Mouse (Mus musculus): Measurements from ENCODE around the gene Lrrc47.

Gene Lrrc47

DNA sequence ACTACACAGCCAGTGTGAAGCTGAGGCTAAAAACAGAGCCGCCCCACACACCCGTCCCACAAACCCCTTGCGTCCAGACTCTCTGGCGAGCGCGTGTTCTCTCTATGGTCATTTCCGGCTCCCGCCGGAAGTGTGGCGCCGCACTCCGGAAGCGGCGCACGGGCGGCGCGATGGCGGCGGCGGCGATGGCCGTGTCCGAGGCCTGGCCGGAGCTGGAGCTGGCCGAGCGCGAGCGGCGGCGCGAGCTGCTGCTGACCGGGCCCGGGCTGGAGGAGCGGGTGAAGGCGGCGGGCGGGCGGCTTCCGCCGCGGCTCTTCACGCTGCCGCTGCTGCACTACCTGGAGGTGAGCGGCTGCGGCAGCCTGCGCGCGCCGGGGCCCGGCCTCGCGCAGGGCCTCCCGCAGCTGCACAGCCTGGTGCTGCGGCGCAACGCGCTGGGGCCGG, at the start of gene Lrrc47:
Lrrc47 (plus strand) TSS at position 86 of the 444 bp plus-strand sequence.
- peak; percentile 63 to 70 for DNase-seq (ENCODE audit: low spot score in 2 of 2)

GRCm38 (mm10) chr4:153962631-153963030, 48.9 kb upstream of the Lrrc47 start:
- no peak for DNase-seq (ENCODE audit: low spot score in 2 of 2)

GRCm38 (mm10) chr4:153966651-153967050, 44.9 kb upstream of the Lrrc47 start:
- DNase-seq (ENCODE audit: low spot score in 2 of 2), result no peak

GRCm38 (mm10) chr4:153967556-153967955, 44.0 kb upstream of the Lrrc47 start:
- DNase-seq (ENCODE audit: low spot score in 2 of 2), result no peak

DNA sequence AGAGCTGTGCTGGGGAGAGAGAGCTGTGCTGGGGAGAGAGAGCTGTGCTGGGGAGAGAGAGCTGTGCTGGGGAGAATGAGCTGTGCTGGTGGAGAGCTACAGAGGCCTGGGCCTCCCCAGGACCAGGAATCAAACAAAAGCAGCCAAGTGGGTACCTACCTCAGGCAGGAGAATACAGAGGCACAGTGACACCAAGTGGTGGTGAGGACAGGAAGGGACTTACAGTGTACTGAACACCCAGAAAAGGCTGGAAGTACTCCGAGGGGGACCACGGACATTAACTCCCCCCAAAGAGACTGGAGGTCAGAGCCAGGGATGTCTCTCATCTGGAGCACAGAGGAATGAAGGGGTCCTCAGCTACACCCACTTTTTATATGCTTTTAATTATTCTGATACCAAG, 43.5 kb upstream of the Lrrc47 start:
- DNase-seq (ENCODE audit: low spot score in 2 of 2), result no peak

GRCm38 (mm10) chr4:153974431-153975291, 36.9 kb upstream of the Lrrc47 start, which contains the start of the genes Dffb and Cep104:
Dffb (minus strand) TSS chr4:153975126.
Cep104 (plus strand) TSS chr4:153975194.
- peak; percentile 93 to 95 for DNase-seq (ENCODE audit: low spot score in 2 of 2)

DNA sequence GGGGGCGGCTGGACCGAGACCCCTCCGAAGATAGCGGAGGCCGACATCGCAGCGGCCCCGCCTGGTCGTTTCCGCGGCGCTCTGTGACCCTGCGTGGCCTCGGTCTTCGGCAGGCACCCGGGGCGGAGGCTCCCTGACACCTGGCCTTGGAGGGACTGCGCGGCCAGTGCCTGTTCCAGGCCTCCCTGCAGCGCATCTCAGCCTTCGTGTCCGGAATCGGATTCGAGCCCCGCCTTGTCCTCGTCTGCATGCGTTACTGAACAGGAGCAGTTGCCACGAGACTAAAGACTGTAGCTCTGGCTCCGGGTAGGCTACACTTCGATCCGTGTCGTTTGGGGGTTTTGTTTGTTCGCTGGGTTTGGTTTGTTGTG, 36.3 kb upstream of the Lrrc47 start:
- no peak for DNase-seq (ENCODE audit: low spot score in 2 of 2)

- DNase-seq (ENCODE audit: low spot score in 2 of 2), result no peak
These were observed 35.8 kb upstream of the Lrrc47 start for GRCm38 (mm10) chr4:153975768-153976167.

DNA sequence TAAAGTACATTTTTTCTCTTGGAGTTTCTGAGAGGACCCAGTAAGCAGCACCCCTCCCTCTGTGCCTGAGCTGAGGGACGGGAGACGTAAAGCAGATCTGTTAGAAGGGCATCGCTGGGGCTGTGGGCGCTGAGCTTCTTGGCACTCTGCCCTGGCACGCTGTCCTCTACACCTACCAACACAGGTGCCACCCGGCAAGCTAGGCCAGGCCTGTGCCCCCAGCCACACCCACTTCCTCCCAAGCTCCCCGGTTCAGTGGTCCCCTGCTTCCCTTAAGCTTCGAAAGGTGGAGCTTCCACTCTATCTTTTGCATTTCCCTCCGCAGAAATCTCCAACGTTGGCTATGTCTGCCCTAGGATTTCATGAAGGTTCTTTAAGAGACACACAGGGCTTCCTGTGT, 32.3 kb upstream of the Lrrc47 start:
- no peak for DNase-seq (ENCODE audit: low spot score in 2 of 2)

- DNase-seq (ENCODE audit: low spot score in 2 of 2), result no peak
These were observed 31.1 kb upstream of the Lrrc47 start for GRCm38 (mm10) chr4:153980470-153980869.

GRCm38 (mm10) chr4:153992715-153993114, 18.8 kb upstream of the Lrrc47 start:
- no peak for DNase-seq (ENCODE audit: low spot score in 2 of 2)

DNA sequence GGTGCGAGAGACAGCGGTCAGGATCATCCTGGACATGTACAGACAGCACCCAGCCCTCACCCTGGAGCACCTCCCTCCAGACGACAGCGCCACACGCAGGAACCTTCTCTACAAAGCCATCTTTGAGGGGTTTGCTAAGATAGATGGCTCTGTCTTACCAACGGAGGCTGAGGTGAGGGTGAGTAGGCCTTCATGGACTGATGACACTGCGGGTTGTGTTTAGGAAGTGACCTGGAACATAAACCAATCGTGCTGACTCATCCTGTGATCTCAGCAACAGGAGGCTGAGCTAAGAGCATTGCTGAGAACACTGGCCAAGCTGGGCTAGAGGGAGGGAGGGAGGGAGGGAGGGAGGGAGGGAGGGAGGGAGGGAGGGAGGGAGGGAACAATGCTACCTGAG, 18.0 kb upstream of the Lrrc47 start:
- no peak for DNase-seq (ENCODE audit: low spot score in 2 of 2)

- DNase-seq (ENCODE audit: low spot score in 2 of 2), result no peak
These were observed 6.0 kb upstream of the Lrrc47 start for GRCm38 (mm10) chr4:154005488-154005887.

DNA sequence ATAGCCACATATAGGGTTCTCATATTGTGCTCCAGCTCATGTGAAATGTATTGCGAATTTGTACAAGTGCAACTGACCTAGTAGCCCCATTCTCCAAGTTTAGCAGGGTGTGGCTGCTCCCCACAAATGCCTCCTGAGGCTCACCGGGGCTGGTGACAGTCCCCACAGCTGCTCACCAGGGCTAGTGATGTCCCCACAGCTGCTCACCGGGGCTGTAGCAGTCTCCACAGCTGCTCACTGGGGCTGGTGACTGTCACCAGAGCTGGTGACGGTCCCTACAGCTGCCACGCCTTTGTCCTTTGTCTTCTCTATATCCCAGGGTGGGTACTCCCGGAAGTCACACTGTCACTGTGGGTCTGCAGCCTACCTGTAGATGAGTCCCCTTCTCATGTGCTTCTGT, 5.3 kb upstream of the Lrrc47 start:
- no peak for DNase-seq (ENCODE audit: low spot score in 2 of 2)

- DNase-seq (ENCODE audit: low spot score in 2 of 2), result no peak
These were observed 3.8 kb upstream of the Lrrc47 start for GRCm38 (mm10) chr4:154007759-154008158.

- no peak for DNase-seq (ENCODE audit: low spot score in 2 of 2)
These were observed 455 bp upstream of the Lrrc47 start for GRCm38 (mm10) chr4:154010907-154011645.

DNA sequence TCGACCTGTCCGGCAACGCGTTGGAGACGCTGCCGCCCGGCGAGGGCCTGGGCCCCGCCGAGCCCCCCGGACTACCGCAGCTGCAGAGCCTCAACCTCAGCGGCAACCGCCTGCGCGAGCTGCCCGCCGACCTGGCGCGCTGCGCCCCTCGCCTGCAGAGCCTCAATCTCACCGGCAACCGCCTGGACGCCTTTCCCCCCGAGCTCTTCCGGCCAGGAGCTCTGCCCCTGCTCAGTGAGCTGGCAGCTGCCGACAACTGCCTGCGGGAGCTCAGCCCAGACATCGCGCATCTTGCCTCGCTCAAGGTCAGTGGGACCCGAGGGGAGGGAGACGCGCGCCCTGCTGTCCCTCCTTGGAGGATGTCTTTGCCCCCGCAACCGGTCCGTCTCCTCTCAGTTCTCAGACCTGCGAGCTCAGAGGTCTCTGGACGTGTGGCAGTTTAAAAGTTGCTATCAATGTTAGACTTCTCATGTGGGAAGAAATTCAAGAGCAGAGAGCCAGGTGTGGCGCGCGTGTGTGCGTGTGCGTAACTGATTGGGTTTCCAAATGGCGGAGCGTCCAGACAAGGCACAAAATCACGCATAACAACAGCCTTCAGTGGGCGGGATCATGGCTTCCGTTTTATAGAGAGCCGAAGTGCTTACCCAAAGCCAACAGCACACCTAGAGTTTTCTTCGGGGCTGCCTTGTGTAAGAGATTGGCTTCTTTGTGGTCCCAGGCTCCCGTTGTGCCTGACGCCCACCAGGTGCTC, 776 bp downstream of the Lrrc47 start:
- DNase-seq (ENCODE audit: low spot score in 2 of 2), result no peak

GRCm38 (mm10) chr4:154015476-154015875, 3.9 kb downstream of the Lrrc47 start:
- no peak for DNase-seq (ENCODE audit: low spot score in 2 of 2)

- no peak for DNase-seq (ENCODE audit: low spot score in 2 of 2)
These were observed 8.0 kb downstream of the Lrrc47 start for GRCm38 (mm10) chr4:154019571-154019970.

DNA sequence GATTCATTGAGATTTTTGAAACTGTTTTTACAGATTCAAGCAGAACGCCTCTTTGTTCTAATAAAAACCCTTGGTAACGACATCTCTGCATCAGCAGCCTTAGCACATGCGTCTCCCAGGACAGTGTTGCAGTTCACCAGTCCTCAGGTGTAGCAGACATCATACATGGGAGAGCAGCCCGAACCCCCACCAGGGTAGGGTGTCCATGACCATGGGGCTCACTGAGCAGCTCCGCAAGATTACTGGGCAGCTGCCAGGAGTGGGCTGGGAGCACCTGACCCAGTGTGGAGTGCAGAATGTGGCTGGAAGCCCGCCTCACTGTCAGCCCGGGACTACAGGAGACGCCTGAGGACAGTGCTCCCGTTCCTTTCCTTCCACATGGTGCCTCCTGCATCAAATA, 9.9 kb downstream of the Lrrc47 start:
- no peak for DNase-seq (ENCODE audit: low spot score in 2 of 2)

DNA sequence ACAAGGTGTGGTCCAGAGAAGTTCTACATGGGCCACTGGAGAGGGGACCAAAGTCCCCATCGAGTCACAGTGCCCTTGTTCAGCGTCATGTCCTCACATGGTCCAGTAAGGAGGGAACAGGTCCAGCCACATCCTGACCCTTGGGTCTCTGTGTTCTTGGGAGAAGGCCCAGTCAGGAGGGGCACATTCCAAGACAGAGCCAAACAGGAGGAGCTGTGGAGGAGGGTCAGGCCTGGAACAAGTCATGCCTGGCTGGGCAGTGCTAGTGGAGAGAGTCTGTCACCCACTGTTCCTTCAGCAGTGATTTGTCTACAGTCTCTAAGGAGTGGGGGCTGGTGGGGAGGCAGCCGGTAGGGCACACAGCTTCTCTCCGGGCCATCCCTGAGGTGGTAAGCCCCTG, 10.9 kb downstream of the Lrrc47 start:
- no peak for DNase-seq (ENCODE audit: low spot score in 2 of 2)

DNA sequence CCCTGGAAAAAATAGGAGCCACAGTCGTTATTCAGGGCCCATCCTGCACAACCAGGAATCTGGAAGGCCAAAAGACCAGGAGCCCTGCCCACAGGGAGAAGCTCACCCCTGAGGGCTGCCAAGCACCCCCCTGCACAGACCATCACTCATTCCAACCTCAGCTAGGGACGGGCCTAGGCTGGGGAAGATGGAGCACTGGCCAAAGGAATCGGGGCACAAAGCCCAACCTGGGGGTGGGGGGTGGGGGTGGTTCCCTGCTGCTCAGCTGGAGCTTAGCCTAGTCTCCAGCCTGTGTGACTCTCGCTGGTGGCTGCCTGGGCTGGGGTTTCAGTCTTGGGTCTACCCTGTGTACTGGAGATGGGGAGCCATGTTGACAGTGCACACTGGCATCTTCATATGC, 11.3 kb downstream of the Lrrc47 start:
- no peak for DNase-seq (ENCODE audit: low spot score in 2 of 2)

Data from frontal cortex, postnatal 25 days (tissue).